Mouse (Mus musculus) kidney, embryonic 15.5 days (tissue): ENCODE results near the gene Il9. TPM values are rescaled to one million over a fixed set of nuclear protein-coding genes. Genes with fewer than 3 reads are reported as not detected.
A peak's percentile ranks its signal among the peaks of the same experiment; 100 is the strongest.

Experiments used
- ATAC-seq: fragments of 200-750 bp; cut with Nextera tagmentation; replicated peaks from 2 replicates; pipeline ENCODE4 v1.8.0; 2017; ENCODE audit warnings: moderate TSS enrichment; ENCODE audit not compliant: low FRiP score
- H3K27ac ChIP-seq: fragments of 300-500 bp; sonication (generic); 2 replicates; pipeline ENCODE4 v1.5.1; 2015; ENCODE audit warnings: mild to moderate bottlenecking, inconsistent platforms
- H3K27me3 ChIP-seq: fragments of 300-500 bp; sonication (generic); 2 replicates; pipeline ENCODE4 v1.6.1; 2015; ENCODE audit warnings: inconsistent platforms
- H3K36me3 ChIP-seq: fragments of 300-500 bp; sonication (generic); 2 replicates; pipeline ENCODE4 v1.6.1; 2015; ENCODE audit warnings: inconsistent platforms
- H3K4me1 ChIP-seq: fragments of 300-500 bp; sonication (generic); 2 replicates; pipeline ENCODE4 v1.6.1; 2015; ENCODE audit warnings: inconsistent platforms
- H3K4me2 ChIP-seq: fragments of 300-500 bp; sonication (generic); 2 replicates; pipeline ENCODE4 v1.6.1; 2015; ENCODE audit warnings: moderate library complexity, mild to moderate bottlenecking, inconsistent platforms
- H3K4me3 ChIP-seq: fragments of 300-500 bp; sonication (generic); replicated peaks from 2 replicates; pipeline ENCODE4 v1.5.1; 2015; ENCODE audit warnings: mild to moderate bottlenecking, inconsistent platforms
- H3K9ac ChIP-seq: fragments of 300-500 bp; sonication (generic); 2 replicates; pipeline ENCODE4 v1.6.1; 2015; ENCODE audit warnings: mild to moderate bottlenecking, inconsistent platforms
- H3K9me3 ChIP-seq: fragments of 300-500 bp; sonication (generic); replicated peaks from 2 replicates; pipeline ENCODE4 v1.6.1; 2016; ENCODE audit warnings: inconsistent platforms
- WGBS: fragments of 180-500 bp; shearing (Covaris S2); methylation state at CpG from one replicate; pipeline ENCODE4 v1.1.7; 2015; ENCODE audit warnings: mixed read lengths; 5-methylcytosine and 5-hydroxymethylcytosine counted together
- polyA plus RNA-seq: library from polyadenylated mRNA; unstranded; fragments of >200 nt; fragmentation: Nextera tagmentation; extraction: Ambion mirVana; gene quantifications from 2 replicates; pipeline ENCODE4 v1.2.1, GENCODE M21; 2015

The Il9 gene
- not detected in 2 replicates for polyA plus RNA-seq

- H3K9me3 ChIP-seq = no peaks in the 10 kb centered on the region
- no peak for ATAC-seq
- H3K27ac ChIP-seq = no peak within 1 kb of the TSS
- no peak within 1 kb of the TSS for H3K4me3 ChIP-seq
- H3K36me3 ChIP-seq = no peaks in the 10 kb centered on the region
- no peak within 1 kb of the TSS for H3K4me2 ChIP-seq
- WGBS = 84% methylated on average over 3 of the region's 3 CpGs
- no peaks in the 10 kb centered on the region for H3K27me3 ChIP-seq
- no peak within 1 kb of the TSS for H3K9ac ChIP-seq
- 0 out of 2 replicates have a peak, but pooled peaks cover 3% of the 10 kb centered on the region for H3K4me1 ChIP-seq
Measured at GRCm38 (mm10) chr13:56482146-56482545, at the start of gene Il9. Il9 (minus strand) TSS chr13:56482246.

DNA sequence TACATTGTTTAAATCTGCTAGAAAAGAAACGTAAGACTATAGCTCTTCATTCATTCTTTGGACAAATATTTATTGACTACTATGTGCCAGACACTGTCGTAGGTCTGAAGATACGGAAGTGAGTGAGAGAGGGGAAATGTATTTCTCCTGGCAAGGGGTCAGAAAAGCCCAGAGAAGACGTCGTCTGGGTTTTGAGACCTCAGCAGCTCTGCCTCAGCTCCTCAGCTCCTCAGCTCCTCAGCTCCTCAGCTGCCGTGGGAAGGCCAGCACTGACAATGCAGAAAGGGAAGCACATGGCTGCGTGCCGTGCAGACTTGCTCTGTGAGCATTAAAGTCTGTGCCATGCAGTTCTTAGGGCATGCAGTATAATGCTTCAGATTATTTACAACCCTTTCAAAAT is 47.6 kb upstream of the Il9 start:
- no peak overlapping the region for H3K4me2 ChIP-seq
- WGBS = 56% methylated on average over 8 of the region's 8 CpGs
- H3K4me1 ChIP-seq = no peaks in the 10 kb centered on the region
- H3K27ac ChIP-seq = no peak overlapping the region
- no peaks in the 10 kb centered on the region for H3K9me3 ChIP-seq
- ATAC-seq = no peak
- peaks cover 4% of the 10 kb centered on the region; the same call in 1 of the 2 replicates for H3K36me3 ChIP-seq
- no peaks in the 10 kb centered on the region for H3K27me3 ChIP-seq
- H3K9ac ChIP-seq = no peak overlapping the region
- H3K4me3 ChIP-seq = no peak overlapping the region

GRCm38 (mm10) chr13:56529031-56529430 is 47.0 kb upstream of the Il9 start:
- Histone ChIP-seq H3K9ac (no peak overlapping the region), H3K4me1 (no peaks in the 10 kb centered on the region), H3K27ac (no peak overlapping the region), H3K4me2 (no peak overlapping the region), H3K9me3 (no peaks in the 10 kb centered on the region), H3K36me3 (no peaks in the 10 kb centered on the region; the same call in 1 of the 2 replicates), H3K27me3 (no peaks in the 10 kb centered on the region), H3K4me3 (no peak overlapping the region)
- 79% methylated on average over 4 of the region's 4 CpGs for WGBS
- ATAC-seq = no peak

GRCm38 (mm10) chr13:56528281-56528680 is 46.2 kb upstream of the Il9 start:
- Histone ChIP-seq H3K4me1 (no peaks in the 10 kb centered on the region), H3K27me3 (no peaks in the 10 kb centered on the region), H3K27ac (no peak overlapping the region), H3K9me3 (no peaks in the 10 kb centered on the region), H3K36me3 (no peaks in the 10 kb centered on the region), H3K9ac (no peak overlapping the region), H3K4me3 (no peak overlapping the region), H3K4me2 (no peak overlapping the region)
- no peak for ATAC-seq
- WGBS = 81% methylated on average over 11 of the region's 11 CpGs

DNA sequence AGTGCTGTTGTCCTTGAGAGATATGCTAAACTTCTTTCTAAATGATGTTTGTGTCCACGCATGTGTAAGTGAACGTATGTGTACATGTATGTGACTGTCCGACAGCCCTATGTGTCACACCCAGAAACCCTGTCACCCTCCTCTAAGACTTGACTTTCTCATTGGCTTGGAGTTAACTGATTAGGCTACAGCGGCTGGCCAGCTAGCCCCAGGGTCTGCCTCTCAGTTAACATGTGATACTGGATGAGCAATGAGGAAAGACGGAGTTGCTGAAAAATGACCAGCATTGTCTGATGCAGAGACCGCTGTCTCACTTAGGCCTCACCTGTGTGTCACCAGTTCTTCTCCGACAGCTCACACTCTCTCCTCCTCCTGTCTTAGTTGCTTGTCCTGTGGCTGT is 45.8 kb upstream of the Il9 start:
- Histone ChIP-seq H3K27me3 (no peaks in the 10 kb centered on the region), H3K36me3 (no peaks in the 10 kb centered on the region), H3K4me3 (no peak overlapping the region), H3K4me1 (no peaks in the 10 kb centered on the region), H3K4me2 (no peak overlapping the region), H3K9ac (no peak overlapping the region), H3K27ac (no peak overlapping the region), H3K9me3 (no peaks in the 10 kb centered on the region)
- ATAC-seq = no peak
- 93% methylated on average over 7 of the region's 7 CpGs for WGBS

- no peak overlapping the region for H3K4me2 ChIP-seq
- no peaks in the 10 kb centered on the region for H3K27me3 ChIP-seq
- 86% methylated on average over 12 of the region's 12 CpGs for WGBS
- ATAC-seq = no peak
- H3K27ac ChIP-seq = no peak overlapping the region
- H3K9ac ChIP-seq = no peak overlapping the region
- no peaks in the 10 kb centered on the region for H3K4me1 ChIP-seq
- no peaks in the 10 kb centered on the region for H3K36me3 ChIP-seq
- no peaks in the 10 kb centered on the region for H3K9me3 ChIP-seq
- no peak overlapping the region for H3K4me3 ChIP-seq
Measured at GRCm38 (mm10) chr13:56526871-56527270, 44.8 kb upstream of the Il9 start.

GRCm38 (mm10) chr13:56522821-56523167 is 40.7 kb upstream of the Il9 start:
- 0 out of 2 replicates have a peak overlapping the region, but pooled peaks have one; percentile 37 for H3K27ac ChIP-seq
- H3K27me3 ChIP-seq = no peaks in the 10 kb centered on the region
- peak overlapping the region; percentile 62 for H3K9ac ChIP-seq
- H3K4me1 ChIP-seq = no peaks in the 10 kb centered on the region
- H3K4me3 ChIP-seq = peak overlapping the region; percentile 78
- no peaks in the 10 kb centered on the region for H3K9me3 ChIP-seq
- 0 out of 2 replicates have a peak, but pooled peaks have one; percentile 4 for ATAC-seq
- H3K36me3 ChIP-seq = no peaks in the 10 kb centered on the region
- peak overlapping the region; percentile 94 for H3K4me2 ChIP-seq
- 7% methylated on average over 8 of the region's 8 CpGs for WGBS

DNA sequence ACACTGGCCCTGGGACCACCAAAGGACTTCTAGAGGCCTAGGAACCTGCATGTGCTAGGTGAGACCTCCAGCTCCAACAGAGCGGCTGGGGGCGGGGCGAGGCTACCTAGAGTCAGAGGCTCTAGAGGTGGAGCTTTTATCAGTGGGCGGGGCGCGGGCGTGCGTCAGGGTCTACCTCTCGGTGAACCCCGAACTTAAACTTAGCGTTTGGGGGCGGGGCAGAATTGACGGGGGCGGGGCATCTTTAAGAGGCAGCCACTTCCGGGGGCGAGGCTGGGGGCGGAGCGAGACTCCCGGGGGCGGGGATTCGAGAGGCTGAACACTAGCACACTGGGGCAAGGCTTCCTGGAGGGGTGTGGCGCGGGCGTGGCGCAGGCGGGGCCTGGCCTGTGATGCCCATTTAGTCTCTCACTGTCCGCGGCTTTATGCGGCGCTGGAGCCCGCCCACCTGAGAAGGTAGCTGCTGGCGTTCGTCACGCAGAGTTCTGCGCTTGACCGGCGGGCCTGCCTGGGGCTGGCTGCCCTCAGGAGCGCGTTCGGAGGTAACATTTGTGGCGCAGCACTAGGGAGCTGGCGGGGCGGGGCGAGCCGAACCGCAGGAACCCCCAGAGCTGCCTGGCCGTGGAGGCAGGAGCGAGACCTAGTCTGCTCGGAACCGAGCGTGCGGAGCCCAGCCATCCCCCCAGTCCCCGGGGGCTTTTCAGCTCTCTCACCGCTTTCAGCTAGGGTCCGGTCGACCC is 40.2 kb upstream of the Il9 start, which contains the start of gene Fbxl21:
Gene Fbxl21, plus strand, starts transcription at position 392 of the 740 bp plus-strand sequence.
- Histone ChIP-seq H3K9me3 (no peaks in the 10 kb centered on the region), H3K4me2 (peak within 1 kb of the TSS; percentile 94), H3K9ac (peak within 1 kb of the TSS; percentile 62), H3K4me1 (no peaks in the 10 kb centered on the region), H3K27me3 (no peaks in the 10 kb centered on the region), H3K36me3 (no peaks in the 10 kb centered on the region), H3K4me3 (peak within 1 kb of the TSS; percentile 78), H3K27ac (peak within 1 kb of the TSS; percentile 45; the same call in 1 of the 2 replicates)
- peak; percentile 100 for ATAC-seq
- WGBS = under 1% methylated on average over 56 of the region's 56 CpGs

- WGBS = 60% methylated on average over 7 of the region's 7 CpGs
- no peak overlapping the region for H3K4me3 ChIP-seq
- no peak overlapping the region for H3K9ac ChIP-seq
- no peaks in the 10 kb centered on the region for H3K4me1 ChIP-seq
- no peak overlapping the region for H3K4me2 ChIP-seq
- no peak overlapping the region for H3K27ac ChIP-seq
- no peaks in the 10 kb centered on the region for H3K36me3 ChIP-seq
- no peaks in the 10 kb centered on the region for H3K27me3 ChIP-seq
- no peak for ATAC-seq
- no peaks in the 10 kb centered on the region for H3K9me3 ChIP-seq
Measured at GRCm38 (mm10) chr13:56516816-56517215, 34.8 kb upstream of the Il9 start.

DNA sequence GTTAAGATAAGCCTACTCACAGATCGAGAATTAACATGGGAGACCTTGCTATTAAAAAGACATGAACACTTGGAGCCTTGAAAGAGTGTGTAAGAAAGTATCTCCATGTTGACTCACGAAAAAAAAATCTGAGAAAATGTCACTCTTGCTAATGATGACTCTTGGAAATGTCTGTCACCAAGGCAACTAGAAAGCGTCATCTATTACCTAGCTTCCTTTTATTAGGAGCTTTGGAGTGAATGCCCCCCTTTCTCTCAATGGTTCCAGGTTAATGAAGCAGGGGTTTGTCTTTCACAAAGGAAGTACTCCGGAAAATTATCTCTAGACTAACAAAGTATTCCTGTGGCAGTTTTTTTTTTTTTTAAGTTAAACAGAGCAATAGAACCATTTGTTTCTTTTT is 34.3 kb upstream of the Il9 start:
- no peak for ATAC-seq
- H3K9me3 ChIP-seq = no peaks in the 10 kb centered on the region
- no peaks in the 10 kb centered on the region for H3K4me1 ChIP-seq
- no peaks in the 10 kb centered on the region for H3K36me3 ChIP-seq
- no peak overlapping the region for H3K4me2 ChIP-seq
- H3K27me3 ChIP-seq = no peaks in the 10 kb centered on the region
- no peak overlapping the region for H3K9ac ChIP-seq
- no peak overlapping the region for H3K27ac ChIP-seq
- 72% methylated on average over 4 of the region's 4 CpGs for WGBS
- H3K4me3 ChIP-seq = no peak overlapping the region

- Histone ChIP-seq H3K4me2 (no peak overlapping the region), H3K4me3 (no peak overlapping the region), H3K9ac (no peak overlapping the region), H3K36me3 (no peaks in the 10 kb centered on the region), H3K27me3 (no peaks in the 10 kb centered on the region), H3K9me3 (no peaks in the 10 kb centered on the region), H3K27ac (no peak overlapping the region), H3K4me1 (no peaks in the 10 kb centered on the region)
- no peak for ATAC-seq
Measured at GRCm38 (mm10) chr13:56513595-56513994, 31.5 kb upstream of the Il9 start.

- no peak for ATAC-seq
- 80% methylated on average over 2 of the region's 2 CpGs for WGBS
- H3K4me2 ChIP-seq = no peak overlapping the region
- no peaks in the 10 kb centered on the region for H3K4me1 ChIP-seq
- no peaks in the 10 kb centered on the region for H3K27me3 ChIP-seq
- H3K36me3 ChIP-seq = no peaks in the 10 kb centered on the region
- no peak overlapping the region for H3K9ac ChIP-seq
- H3K9me3 ChIP-seq = no peaks in the 10 kb centered on the region
- H3K4me3 ChIP-seq = no peak overlapping the region
- H3K27ac ChIP-seq = no peak overlapping the region
Measured at GRCm38 (mm10) chr13:56509796-56510195, 27.8 kb upstream of the Il9 start.
